Mouse (Mus musculus): ENCODE results near the gene Sorl1.

Sorl1 gene

GRCm38 (mm10) chr9:42052713-42053356, 71.3 kb downstream of the Sorl1 start:
- DNase-seq = no peak

- no peak for DNase-seq
These were observed 75.6 kb downstream of the Sorl1 start for GRCm38 (mm10) chr9:42048542-42048941.

GRCm38 (mm10) chr9:42047786-42048185, 76.3 kb downstream of the Sorl1 start:
- no peak for DNase-seq

DNA sequence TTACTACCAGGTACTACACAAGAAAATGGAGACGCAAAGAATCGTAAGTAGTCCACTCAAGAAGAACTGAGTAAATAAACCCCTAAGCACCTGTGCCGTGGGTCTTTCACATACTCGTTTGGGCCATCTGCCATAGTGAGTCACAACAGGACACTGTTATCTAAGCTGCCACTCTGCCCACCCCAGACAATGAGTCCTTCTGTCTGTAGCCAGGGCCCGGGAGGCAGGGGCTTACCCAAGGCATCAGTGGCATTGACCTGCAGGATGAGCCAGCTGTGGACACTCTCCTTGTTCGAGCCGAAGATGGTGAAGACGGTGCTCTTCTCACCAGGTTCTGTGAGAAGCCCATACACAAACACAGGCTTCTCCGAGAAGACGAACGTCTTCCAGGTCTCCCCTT, 77.8 kb downstream of the Sorl1 start:
- no peak for DNase-seq

GRCm38 (mm10) chr9:42044651-42045050, 79.4 kb downstream of the Sorl1 start:
- no peak for DNase-seq

GRCm38 (mm10) chr9:42043934-42044333, 80.2 kb downstream of the Sorl1 start:
- no peak for DNase-seq

GRCm38 (mm10) chr9:42039000-42039992, 84.8 kb downstream of the Sorl1 start:
- DNase-seq = peak; percentile 53

DNA sequence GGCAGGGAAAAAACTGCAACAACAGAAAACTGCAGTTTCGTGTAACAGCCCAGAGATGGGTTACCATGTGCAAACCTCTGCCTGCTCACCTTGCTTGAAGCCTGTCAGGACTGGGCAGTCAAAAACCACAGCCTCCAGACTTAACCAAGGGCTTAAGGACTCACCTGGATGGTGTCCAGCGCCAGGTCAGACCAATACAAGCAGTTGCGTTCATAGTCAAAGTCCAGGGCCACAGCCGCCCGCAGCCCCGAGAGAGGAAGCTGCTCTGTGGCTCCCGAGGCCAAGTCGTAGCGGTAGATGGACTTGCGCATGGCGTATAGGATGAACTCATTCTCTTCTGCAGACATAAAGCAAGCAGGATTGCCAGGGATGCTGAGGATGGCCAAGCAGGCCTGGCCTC, 87.2 kb downstream of the Sorl1 start:
- no peak for DNase-seq

- DNase-seq = no peak
These were observed 88.1 kb downstream of the Sorl1 start for GRCm38 (mm10) chr9:42035995-42036394.

- no peak for DNase-seq
These were observed 88.8 kb downstream of the Sorl1 start for GRCm38 (mm10) chr9:42035213-42035765.

DNA sequence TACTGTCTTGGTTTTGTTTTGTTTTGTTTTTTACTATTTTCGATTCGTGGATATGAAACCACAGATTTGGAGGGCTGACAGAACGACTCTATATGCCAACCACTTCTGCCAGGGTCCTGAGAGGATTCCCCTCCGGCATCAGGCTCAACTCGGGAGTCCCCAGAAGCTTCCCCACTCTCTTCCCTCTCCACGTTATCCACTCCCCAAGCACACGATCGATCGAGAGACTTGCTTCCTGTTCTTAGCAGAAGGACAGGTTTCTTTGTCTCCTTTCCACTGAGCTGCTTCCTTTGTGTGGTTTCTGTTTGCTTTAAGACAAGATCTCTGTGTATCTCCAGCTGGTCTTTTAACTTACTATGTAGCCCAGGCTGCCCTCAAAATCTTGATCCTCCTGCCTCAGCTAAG, 90.0 kb downstream of the Sorl1 start:
- DNase-seq = no peak

GRCm38 (mm10) chr9:42033291-42034115, 90.6 kb downstream of the Sorl1 start:
- DNase-seq = no peak

GRCm38 (mm10) chr9:42032419-42032818, 91.7 kb downstream of the Sorl1 start:
- no peak for DNase-seq

DNA sequence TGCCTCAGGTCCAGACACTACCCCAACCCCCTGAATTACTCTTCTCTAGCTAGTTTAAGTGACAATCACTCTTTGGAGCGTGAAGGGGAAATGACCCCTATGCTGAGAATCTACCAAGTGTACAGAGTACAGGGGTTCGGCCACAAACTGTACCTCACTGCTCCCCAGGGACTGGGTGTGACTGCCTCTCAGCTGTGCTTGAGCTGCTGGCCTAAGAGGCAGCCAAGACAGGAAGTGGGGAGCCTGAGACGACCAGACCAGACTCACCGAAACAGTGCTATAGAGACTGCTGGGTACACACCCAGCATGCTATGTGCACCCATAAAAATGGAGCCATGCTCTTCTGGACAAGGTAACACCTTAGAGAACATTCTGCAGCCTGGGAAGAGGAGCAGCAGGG, 95.3 kb downstream of the Sorl1 start:
- no peak for DNase-seq

DNA sequence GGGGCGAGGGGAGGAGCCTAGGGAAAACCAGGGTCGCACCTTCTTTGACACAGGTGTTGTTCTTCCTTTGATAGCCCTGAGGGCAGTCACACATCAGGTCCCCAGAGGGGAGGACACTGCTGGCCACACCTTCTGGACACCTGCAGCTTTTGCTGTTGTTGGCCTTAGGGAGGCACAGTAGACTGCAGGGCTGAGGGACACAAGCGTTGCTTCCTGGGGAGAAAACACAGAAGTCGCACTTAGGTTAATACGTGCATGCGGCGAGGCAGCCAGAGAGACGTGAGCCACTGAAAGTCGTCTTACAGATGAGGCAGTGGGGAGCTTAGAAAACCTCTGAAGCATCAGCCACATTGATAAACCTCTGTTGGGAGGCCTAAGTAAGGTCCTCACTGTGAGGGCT, 99.8 kb downstream of the Sorl1 start:
- no peak for DNase-seq

DNA sequence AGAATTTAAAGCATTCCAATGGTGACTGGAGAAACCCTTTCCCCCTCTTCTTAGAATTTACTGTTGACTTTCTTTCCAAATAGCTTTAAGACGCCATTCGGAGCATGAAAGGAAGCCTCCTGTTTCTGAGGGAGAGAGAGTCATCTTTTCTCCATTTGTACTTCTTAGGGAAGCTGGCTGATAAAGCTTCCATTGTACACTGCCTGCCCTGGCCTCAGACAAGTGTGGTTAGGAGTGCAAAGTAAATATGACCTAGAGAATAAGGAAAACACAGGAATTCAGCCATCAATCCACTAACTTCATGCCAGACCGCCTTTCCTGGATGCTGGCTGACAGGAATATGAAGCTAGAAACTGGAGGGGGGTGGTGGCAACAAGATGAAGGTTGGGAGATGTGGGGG, 100.7 kb downstream of the Sorl1 start:
- DNase-seq = no peak

GRCm38 (mm10) chr9:42022318-42022717, 101.8 kb downstream of the Sorl1 start:
- no peak for DNase-seq

GRCm38 (mm10) chr9:42019308-42020031, 104.6 kb downstream of the Sorl1 start:
- DNase-seq = no peak

GRCm38 (mm10) chr9:42008501-42008900, 115.6 kb downstream of the Sorl1 start:
- DNase-seq = no peak

DNA sequence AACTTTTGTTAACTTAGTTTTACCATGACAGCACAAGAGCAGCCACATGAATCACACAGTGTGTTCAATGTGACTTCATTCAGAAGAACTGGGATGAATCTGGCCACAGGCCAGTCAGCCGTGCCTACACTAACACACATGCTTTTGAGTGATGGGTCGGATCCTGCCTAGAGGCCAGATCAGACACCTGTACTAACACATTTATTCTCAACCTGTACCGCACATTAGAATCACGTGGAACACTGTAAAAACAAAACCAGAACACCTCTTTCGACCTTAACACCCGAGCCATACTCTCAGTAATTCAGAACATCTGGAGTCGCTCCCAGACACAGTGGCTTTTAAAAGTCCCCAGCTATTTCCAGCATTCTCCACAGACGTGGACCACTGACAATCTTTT, 119.0 kb downstream of the Sorl1 start:
- DNase-seq = no peak

DNA sequence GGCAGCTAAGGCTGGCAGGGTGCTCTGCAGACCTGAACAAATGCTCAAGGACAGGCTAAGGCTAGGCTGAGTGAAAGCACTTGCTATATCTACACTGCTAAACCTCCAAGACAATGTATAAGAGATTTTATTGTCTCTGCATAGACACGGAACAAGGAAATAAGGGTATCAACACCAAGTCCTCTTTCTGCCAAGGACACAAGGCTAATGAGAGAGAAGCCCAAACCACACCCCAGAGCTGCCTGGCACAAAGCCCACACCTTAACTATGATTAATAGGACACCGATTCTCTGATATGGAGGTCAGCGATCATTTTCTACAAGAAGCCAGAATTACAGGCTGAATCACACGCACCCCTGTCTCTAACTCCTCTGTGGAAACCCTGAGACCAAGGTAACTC, 120.0 kb downstream of the Sorl1 start:
- no peak for DNase-seq

Data from right cerebral cortex, adult 18-20 months (tissue).